Mouse (Mus musculus) megakaryocyte, embryonic 14.5 days (primary cell): Measurements from ENCODE around the gene Cacng7.

Experiments
- FLI1 ChIP-seq: IDR thresholded peaks from 2 replicates; pipeline ENCODE4 v1.6.1; 2012; ENCODE audit warnings: low read length, inconsistent platforms, mixed read lengths
- GATA1 ChIP-seq: IDR thresholded peaks from 3 replicates; pipeline ENCODE4 v1.6.1; 2012; ENCODE audit warnings: mixed read lengths, low read length, inconsistent platforms, borderline replicate concordance

GRCm38 (mm10) chr7:3320856-3321255 lies 11.9 kb upstream of the Cacng7 start:
- no peak for TF ChIP-seq FLI1
- no peak for TF ChIP-seq GATA1
